In genomic region chr1:134495216-134495539, GRCm38 (mm10) we compare ENCODE assay signal across 8 mouse cellular contexts. TPM values are rescaled to one million over a fixed set of nuclear protein-coding genes. Genes with fewer than 3 reads are reported as not detected.
DNase-seq lines count a peak whose midpoint lies in the region; ATAC-seq and TF ChIP-seq lines count a peak whose summit lies in the region.

No protein-coding gene starts in this region.

- 6% methylated on average over 5 of the region's 5 CpGs for WGBS in heart, adult 2 months
- 24% methylated on average over 5 of the region's 5 CpGs for WGBS in forebrain, embryonic 12.5 days
- WGBS in liver, embryonic 14.5 days (ENCODE audit: insufficient replicate concordance), result 20% methylated on average over 5 of the region's 5 CpGs

- intact Hi-C loops in heart, adult 2 months (cut with DNase I), result loop anchor here (2.0 kb wide), 1 partner anchor 62 kb away; no protein-coding TSS in a partner anchor

- no peaks in the 10 kb centered on the region for H3K36me3 ChIP-seq in heart, adult 2 months (ENCODE audit: control insufficient read depth, insufficient read depth, low read length)
- H3K36me3 ChIP-seq in forebrain, embryonic 12.5 days (replicated peaks), result peaks cover 15% of the 10 kb centered on the region
- H3K36me3 ChIP-seq in liver, embryonic 14.5 days (replicated peaks; ENCODE audit: control insufficient read depth, insufficient read depth, low read depth), result peaks cover 6% of the 10 kb centered on the region

- peak overlapping the region; percentile 89 for H3K27ac ChIP-seq in heart, adult 2 months
- H3K27ac ChIP-seq in forebrain, embryonic 12.5 days, result peak overlapping the region; percentile 94
- H3K27ac ChIP-seq in liver, embryonic 14.5 days, result peak overlapping the region; percentile 89

- H3K4me3 ChIP-seq in heart, adult 2 months, result peak overlapping the region; percentile 93
- peak overlapping the region; percentile 70 for H3K4me3 ChIP-seq in forebrain, embryonic 12.5 days (replicated peaks)
- peak overlapping the region; percentile 69 to 82 for H3K4me3 ChIP-seq in liver, embryonic 14.5 days (ENCODE audit: insufficient read depth in 1 of 2, low read depth in 2 of 2, low read length in 2 of 2)

- TF ChIP-seq CTCF in heart, adult 2 months (IDR thresholded peaks at IDR 0.05), result no peak
- TF ChIP-seq CTCF in liver, embryonic 14.5 days (IDR thresholded peaks at IDR 0.05; ENCODE audit: low read depth), result no peak

- no peaks in the 10 kb centered on the region for H3K9me3 ChIP-seq in forebrain, embryonic 12.5 days
- no peaks in the 10 kb centered on the region for H3K9me3 ChIP-seq in liver, embryonic 14.5 days (ENCODE audit: control insufficient read depth, low read length)

- H3K4me1 ChIP-seq in heart, adult 2 months (ENCODE audit: control insufficient read depth, insufficient read depth, low read length), result peaks cover 4% of the 10 kb centered on the region
- peaks cover 17% of the 10 kb centered on the region for H3K4me1 ChIP-seq in forebrain, embryonic 12.5 days
- H3K4me1 ChIP-seq in liver, embryonic 14.5 days (replicated peaks; ENCODE audit: control insufficient read depth in 2 of 2, insufficient read depth in 2 of 2, low read length in 1 of 2), result peaks cover 6 to 20% of the 10 kb centered on the region in 2 experiments; a peak in 2 of 4 replicates

- peak overlapping the region; percentile 80 for H3K4me2 ChIP-seq in forebrain, embryonic 12.5 days
- H3K4me2 ChIP-seq in liver, embryonic 14.5 days (ENCODE audit: low read depth), result peak overlapping the region; percentile 98

- no peak for TF ChIP-seq POLR2A in heart, adult 2 months (IDR thresholded peaks at IDR 0.05; ENCODE audit: insufficient read depth, low read depth, low read length)

- H3K79me2 ChIP-seq in heart, adult 2 months (replicated peaks; ENCODE audit: control insufficient read depth, insufficient read depth, low read length), result no peaks in the 10 kb centered on the region; the same call in 1 of the 2 replicates

- no peak for DNase-seq in heart, adult 2 months
- DNase-seq in heart, adult 11 months, result no peak
- peak; percentile 64 for DNase-seq in 3T3-L1 (ENCODE audit: low read depth, low spot score)
- no peak for DNase-seq in liver, embryonic 14.5 days (ENCODE audit: low read depth in 3 of 3, low spot score in 3 of 3)
- DNase-seq in frontal cortex, postnatal 10 days (ENCODE audit: low spot score in 2 of 2), result no peak
- no peak for DNase-seq in layer of hippocampus, postnatal 36 days
- no peak for DNase-seq in Muller cell, postnatal 12 days (ENCODE audit: inconsistent ontology term)

- no peak for TF ChIP-seq EP300 in heart, adult 2 months (IDR thresholded peaks at IDR 0.05; ENCODE audit: insufficient read depth, low read depth, low read length)
- TF ChIP-seq EP300 in liver, embryonic 14.5 days (IDR thresholded peaks at IDR 0.05; ENCODE audit: low read depth), result no peak

- peak overlapping the region; percentile 68 for H3K9ac ChIP-seq in heart, adult 2 months (ENCODE audit: low read depth, low read length)
- H3K9ac ChIP-seq in forebrain, embryonic 12.5 days, result peak overlapping the region; percentile 69
- peak overlapping the region; percentile 88 for H3K9ac ChIP-seq in liver, embryonic 14.5 days (replicated peaks)

- no peaks in the 10 kb centered on the region for H3K27me3 ChIP-seq in heart, adult 2 months (ENCODE audit: control insufficient read depth, insufficient read depth, low read length)
- H3K27me3 ChIP-seq in forebrain, embryonic 12.5 days, result no peaks in the 10 kb centered on the region
- no peaks in the 10 kb centered on the region for H3K27me3 ChIP-seq in liver, embryonic 14.5 days (ENCODE audit: control insufficient read depth, insufficient read depth, low read length)

- no peak for ATAC-seq in forebrain, embryonic 12.5 days (ENCODE audit: low FRiP score)
- no peak for ATAC-seq in liver, embryonic 14.5 days (ENCODE audit: insufficient read depth)

RNA-seq across cellular contexts. Expression of gene Rabif, which starts 0.7 kb away (rescaled TPM):
- 1 to 10 TPM; 8.6 to 9.1 TPM for total RNA-seq in heart, adult 2 months (2021)
- 9.1 and 14.9 TPM in 2 replicates for polyA plus RNA-seq in heart, adult 2 months (2012; rRNA removed)
- polyA plus RNA-seq in forebrain, embryonic 12.5 days (2016; fragmentation: Nextera tagmentation; extraction: Ambion mirVana), result 41.6 and 41.7 TPM in 2 replicates
- 8.9 and 9.7 TPM in 2 replicates for polyA plus RNA-seq in liver, embryonic 14.5 days (2012; rRNA removed)
- polyA plus RNA-seq in liver, embryonic 14.5 days (2014; fragmentation: Nextera tagmentation; extraction: Ambion mirVana), result 16.8 and 18.2 TPM in 2 replicates
- 10 to 100 TPM; 25.2 to 26.1 TPM for total RNA-seq in layer of hippocampus, postnatal 36 days (2021)

RNA-seq across cellular contexts. Expression of gene Klhl12, which starts 39.8 kb away (rescaled TPM):
- 10 to 100 TPM; 20.2 to 21.8 TPM for total RNA-seq in heart, adult 2 months (2021)
- polyA plus RNA-seq in heart, adult 2 months (2012; rRNA removed), result 9.3 and 15.7 TPM in 2 replicates
- 33.2 and 34.1 TPM in 2 replicates for polyA plus RNA-seq in forebrain, embryonic 12.5 days (2016; fragmentation: Nextera tagmentation; extraction: Ambion mirVana)
- 12.1 and 17.9 TPM in 2 replicates for polyA plus RNA-seq in liver, embryonic 14.5 days (2012; rRNA removed)
- polyA plus RNA-seq in liver, embryonic 14.5 days (2014; fragmentation: Nextera tagmentation; extraction: Ambion mirVana), result 28.0 and 31.6 TPM in 2 replicates
- total RNA-seq in layer of hippocampus, postnatal 36 days (2021), result 10 to 100 TPM; 43.8 to 44.9 TPM

RNA-seq across cellular contexts. Expression of gene Mgat4e, which starts 54.3 kb away (rescaled TPM):
- total RNA-seq in heart, adult 2 months (2021), result not detected
- 0.20 TPM in 1 of 2 replicates, not detected in the other for polyA plus RNA-seq in heart, adult 2 months (2012; rRNA removed)
- polyA plus RNA-seq in forebrain, embryonic 12.5 days (2016; fragmentation: Nextera tagmentation; extraction: Ambion mirVana), result not detected in 2 replicates
- not detected in 2 replicates for polyA plus RNA-seq in liver, embryonic 14.5 days (2012; rRNA removed)
- polyA plus RNA-seq in liver, embryonic 14.5 days (2014; fragmentation: Nextera tagmentation; extraction: Ambion mirVana), result not detected in 2 replicates
- total RNA-seq in layer of hippocampus, postnatal 36 days (2021), result not detected
